Mouse (Mus musculus): ENCODE measurements around the gene Fam50b. TPM values are rescaled to one million over a fixed set of nuclear protein-coding genes. Genes with fewer than 3 reads are reported as not detected.

Gene Fam50b
- 0.25 TPM in 1 of 2 replicates, not detected in the other for polyA plus RNA-seq (2015; fragmentation: Nextera tagmentation; extraction: Ambion mirVana)

- ATAC-seq, result peak; percentile 64; the same call in 1 of the 2 replicates
- no peak within 1 kb of the TSS for H3K27ac ChIP-seq (ENCODE audit: low read length)
- H3K27me3 ChIP-seq (ENCODE audit: control insufficient read depth, insufficient read depth, low read depth, low read length), result no peaks in the 10 kb centered on the region
- no peak within 1 kb of the TSS for H3K4me2 ChIP-seq (ENCODE audit: low read length)
- 31% methylated on average over 5 of the region's 5 CpGs for WGBS
- H3K9me3 ChIP-seq (replicated peaks; ENCODE audit: control insufficient read depth, low read length, poor library complexity, severe bottlenecking), result peaks cover 2% of the 10 kb centered on the region; the same call in 1 of the 2 replicates
- H3K4me1 ChIP-seq (ENCODE audit: control insufficient read depth, insufficient read depth, low read length), result 0 out of 2 replicates have a peak, but pooled peaks cover 2% of the 10 kb centered on the region
- no peak within 1 kb of the TSS for H3K4me3 ChIP-seq (ENCODE audit: low read depth, low read length)
- H3K9ac ChIP-seq (ENCODE audit: low read depth, low read length), result no peak within 1 kb of the TSS
- no peaks in the 10 kb centered on the region for H3K36me3 ChIP-seq (ENCODE audit: control insufficient read depth, insufficient read depth, low read length)
Observed at GRCm38 (mm10) chr13:34734686-34735085, at the start of gene Fam50b. Gene Fam50b (plus strand): TSS chr13:34734850.

GRCm38 (mm10) chr13:34685008-34685765 lies 49.5 kb upstream of the Fam50b start:
- Histone ChIP-seq H3K9ac (ENCODE audit: low read depth, low read length) (no peak overlapping the region), H3K4me3 (ENCODE audit: low read depth, low read length) (no peak overlapping the region), H3K27ac (ENCODE audit: low read length) (no peak overlapping the region), H3K9me3 (replicated peaks; ENCODE audit: control insufficient read depth, low read length, poor library complexity, severe bottlenecking) (no peaks in the 10 kb centered on the region), H3K4me2 (ENCODE audit: low read length) (no peak overlapping the region), H3K27me3 (ENCODE audit: control insufficient read depth, insufficient read depth, low read depth, low read length) (no peaks in the 10 kb centered on the region), H3K36me3 (ENCODE audit: control insufficient read depth, insufficient read depth, low read length) (no peaks in the 10 kb centered on the region), H3K4me1 (ENCODE audit: control insufficient read depth, insufficient read depth, low read length) (no peaks in the 10 kb centered on the region)
- ATAC-seq, result no peak
- 74% methylated on average over 7 of the region's 7 CpGs for WGBS

- H3K9me3 ChIP-seq (replicated peaks; ENCODE audit: control insufficient read depth, low read length, poor library complexity, severe bottlenecking), result no peaks in the 10 kb centered on the region
- no peaks in the 10 kb centered on the region for H3K4me1 ChIP-seq (ENCODE audit: control insufficient read depth, insufficient read depth, low read length)
- no peak for ATAC-seq
- no peak overlapping the region for H3K4me3 ChIP-seq (ENCODE audit: low read depth, low read length)
- H3K27ac ChIP-seq (ENCODE audit: low read length), result no peak overlapping the region
- H3K4me2 ChIP-seq (ENCODE audit: low read length), result no peak overlapping the region
- 91% methylated on average over 1 of the region's 1 CpGs for WGBS
- H3K27me3 ChIP-seq (ENCODE audit: control insufficient read depth, insufficient read depth, low read depth, low read length), result no peaks in the 10 kb centered on the region
- H3K36me3 ChIP-seq (ENCODE audit: control insufficient read depth, insufficient read depth, low read length), result no peaks in the 10 kb centered on the region
- no peak overlapping the region for H3K9ac ChIP-seq (ENCODE audit: low read depth, low read length)
Observed at GRCm38 (mm10) chr13:34691049-34691448, 43.6 kb upstream of the Fam50b start.

GRCm38 (mm10) chr13:34693111-34693510 lies 41.5 kb upstream of the Fam50b start:
- Histone ChIP-seq H3K9ac (ENCODE audit: low read depth, low read length) (no peak overlapping the region), H3K4me3 (ENCODE audit: low read depth, low read length) (no peak overlapping the region)
- WGBS, result 81% methylated on average over 6 of the region's 6 CpGs

GRCm38 (mm10) chr13:34696734-34697332 lies 37.8 kb upstream of the Fam50b start:
- no peaks in the 10 kb centered on the region for H3K9me3 ChIP-seq (replicated peaks; ENCODE audit: control insufficient read depth, low read length, poor library complexity, severe bottlenecking)
- H3K36me3 ChIP-seq (ENCODE audit: control insufficient read depth, insufficient read depth, low read length), result no peaks in the 10 kb centered on the region
- H3K27ac ChIP-seq (ENCODE audit: low read length), result no peak overlapping the region
- no peaks in the 10 kb centered on the region for H3K27me3 ChIP-seq (ENCODE audit: control insufficient read depth, insufficient read depth, low read depth, low read length)
- H3K4me1 ChIP-seq (ENCODE audit: control insufficient read depth, insufficient read depth, low read length), result no peaks in the 10 kb centered on the region
- H3K4me2 ChIP-seq (ENCODE audit: low read length), result no peak overlapping the region
- ATAC-seq, result no peak
- H3K9ac ChIP-seq (ENCODE audit: low read depth, low read length), result no peak overlapping the region
- no peak overlapping the region for H3K4me3 ChIP-seq (ENCODE audit: low read depth, low read length)
- WGBS, result 81% methylated on average over 7 of the region's 7 CpGs

More at GRCm38 (mm10) chr13:34693111-34693510, 41.5 kb upstream of the Fam50b start:
- Histone ChIP-seq H3K4me2 (ENCODE audit: low read length) (no peak overlapping the region), H3K9me3 (replicated peaks; ENCODE audit: control insufficient read depth, low read length, poor library complexity, severe bottlenecking) (no peaks in the 10 kb centered on the region), H3K4me1 (ENCODE audit: control insufficient read depth, insufficient read depth, low read length) (no peaks in the 10 kb centered on the region), H3K36me3 (ENCODE audit: control insufficient read depth, insufficient read depth, low read length) (no peaks in the 10 kb centered on the region), H3K27me3 (ENCODE audit: control insufficient read depth, insufficient read depth, low read depth, low read length) (no peaks in the 10 kb centered on the region), H3K27ac (ENCODE audit: low read length) (no peak overlapping the region)
- ATAC-seq, result no peak

GRCm38 (mm10) chr13:34700091-34700490 lies 34.6 kb upstream of the Fam50b start:
- Histone ChIP-seq H3K9ac (ENCODE audit: low read depth, low read length) (no peak overlapping the region), H3K4me3 (ENCODE audit: low read depth, low read length) (no peak overlapping the region), H3K27ac (ENCODE audit: low read length) (no peak overlapping the region), H3K36me3 (ENCODE audit: control insufficient read depth, insufficient read depth, low read length) (no peaks in the 10 kb centered on the region), H3K9me3 (replicated peaks; ENCODE audit: control insufficient read depth, low read length, poor library complexity, severe bottlenecking) (no peaks in the 10 kb centered on the region), H3K4me2 (ENCODE audit: low read length) (no peak overlapping the region), H3K4me1 (ENCODE audit: control insufficient read depth, insufficient read depth, low read length) (no peaks in the 10 kb centered on the region), H3K27me3 (ENCODE audit: control insufficient read depth, insufficient read depth, low read depth, low read length) (no peaks in the 10 kb centered on the region)
- ATAC-seq, result no peak
- 43% methylated on average over 2 of the region's 2 CpGs for WGBS

GRCm38 (mm10) chr13:34700630-34701029 lies 34.0 kb upstream of the Fam50b start:
- no peaks in the 10 kb centered on the region for H3K9me3 ChIP-seq (replicated peaks; ENCODE audit: control insufficient read depth, low read length, poor library complexity, severe bottlenecking)
- no peaks in the 10 kb centered on the region for H3K4me1 ChIP-seq (ENCODE audit: control insufficient read depth, insufficient read depth, low read length)
- no peak overlapping the region for H3K4me3 ChIP-seq (ENCODE audit: low read depth, low read length)
- H3K4me2 ChIP-seq (ENCODE audit: low read length), result no peak overlapping the region
- H3K27ac ChIP-seq (ENCODE audit: low read length), result no peak overlapping the region
- no peaks in the 10 kb centered on the region for H3K36me3 ChIP-seq (ENCODE audit: control insufficient read depth, insufficient read depth, low read length)
- WGBS, result 81% methylated on average over 1 of the region's 1 CpGs
- no peaks in the 10 kb centered on the region for H3K27me3 ChIP-seq (ENCODE audit: control insufficient read depth, insufficient read depth, low read depth, low read length)
- H3K9ac ChIP-seq (ENCODE audit: low read depth, low read length), result no peak overlapping the region
- ATAC-seq, result no peak

GRCm38 (mm10) chr13:34703301-34703700 lies 31.3 kb upstream of the Fam50b start:
- no peaks in the 10 kb centered on the region for H3K4me1 ChIP-seq (ENCODE audit: control insufficient read depth, insufficient read depth, low read length)
- no peak for ATAC-seq
- no peaks in the 10 kb centered on the region for H3K36me3 ChIP-seq (ENCODE audit: control insufficient read depth, insufficient read depth, low read length)

GRCm38 (mm10) chr13:34703795-34704194 lies 30.9 kb upstream of the Fam50b start:
- Histone ChIP-seq H3K4me1 (ENCODE audit: control insufficient read depth, insufficient read depth, low read length) (no peaks in the 10 kb centered on the region), H3K4me3 (ENCODE audit: low read depth, low read length) (no peak overlapping the region), H3K27ac (ENCODE audit: low read length) (no peak overlapping the region), H3K36me3 (ENCODE audit: control insufficient read depth, insufficient read depth, low read length) (no peaks in the 10 kb centered on the region), H3K9ac (ENCODE audit: low read depth, low read length) (no peak overlapping the region), H3K27me3 (ENCODE audit: control insufficient read depth, insufficient read depth, low read depth, low read length) (no peaks in the 10 kb centered on the region), H3K4me2 (ENCODE audit: low read length) (no peak overlapping the region), H3K9me3 (replicated peaks; ENCODE audit: control insufficient read depth, low read length, poor library complexity, severe bottlenecking) (no peaks in the 10 kb centered on the region)
- WGBS, result 90% methylated on average over 1 of the region's 1 CpGs
- no peak for ATAC-seq

More at GRCm38 (mm10) chr13:34703301-34703700, 31.3 kb upstream of the Fam50b start:
- no peaks in the 10 kb centered on the region for H3K27me3 ChIP-seq (ENCODE audit: control insufficient read depth, insufficient read depth, low read depth, low read length)
- no peaks in the 10 kb centered on the region for H3K9me3 ChIP-seq (replicated peaks; ENCODE audit: control insufficient read depth, low read length, poor library complexity, severe bottlenecking)
- 67% methylated on average over 2 of the region's 2 CpGs for WGBS
- no peak overlapping the region for H3K9ac ChIP-seq (ENCODE audit: low read depth, low read length)
- no peak overlapping the region for H3K27ac ChIP-seq (ENCODE audit: low read length)
- H3K4me2 ChIP-seq (ENCODE audit: low read length), result no peak overlapping the region
- H3K4me3 ChIP-seq (ENCODE audit: low read depth, low read length), result no peak overlapping the region
